Mouse (Mus musculus): ENCODE measurements at regions not wholly inside any gene's neighbourhood (a gene's known extent, or its start where the extent isn't known, plus 50 kb on each side); places are given as distances from the start of the nearest gene placed in this dataset.

- no peak for ATAC-seq (ENCODE audit: extremely low read depth, insufficient number of reproducible peaks, low FRiP score, poor library complexity, severe bottlenecking)
These were observed 195.7 kb downstream of the Rgs3 start for GRCm38 (mm10) chr4:62755237-62755900.

- peak; percentile 13; the same call in 1 of the 2 replicates for ATAC-seq (ENCODE audit: extremely low read depth, insufficient number of reproducible peaks, low FRiP score, poor library complexity, severe bottlenecking)
These were observed 197.1 kb downstream of the Rgs3 start for GRCm38 (mm10) chr4:62756721-62757206.

GRCm38 (mm10) chr4:62760748-62761604, 201.3 kb downstream of the Rgs3 start:
- no peak for ATAC-seq (ENCODE audit: extremely low read depth, insufficient number of reproducible peaks, low FRiP score, poor library complexity, severe bottlenecking)

- 0 out of 2 replicates have a peak, but pooled peaks have one; percentile 37 for ATAC-seq (ENCODE audit: extremely low read depth, insufficient number of reproducible peaks, low FRiP score, poor library complexity, severe bottlenecking)
These were observed 202.0 kb downstream of the Rgs3 start for GRCm38 (mm10) chr4:62761672-62762071.

GRCm38 (mm10) chr4:62763990-62764389, 201.4 kb upstream of the Zfp618 start:
- ATAC-seq (ENCODE audit: extremely low read depth, insufficient number of reproducible peaks, low FRiP score, poor library complexity, severe bottlenecking): peak; percentile 75

- no peak for ATAC-seq (ENCODE audit: extremely low read depth, insufficient number of reproducible peaks, low FRiP score, poor library complexity, severe bottlenecking)
These were observed 195.7 kb upstream of the Zfp618 start for GRCm38 (mm10) chr4:62769469-62770234.

- ATAC-seq (ENCODE audit: extremely low read depth, insufficient number of reproducible peaks, low FRiP score, poor library complexity, severe bottlenecking): no peak
These were observed 190.3 kb upstream of the Zfp618 start for GRCm38 (mm10) chr4:62775005-62775609.

- ATAC-seq (ENCODE audit: extremely low read depth, insufficient number of reproducible peaks, low FRiP score, poor library complexity, severe bottlenecking): no peak
These were observed 188.5 kb upstream of the Zfp618 start for GRCm38 (mm10) chr4:62776881-62777280.

DNA sequence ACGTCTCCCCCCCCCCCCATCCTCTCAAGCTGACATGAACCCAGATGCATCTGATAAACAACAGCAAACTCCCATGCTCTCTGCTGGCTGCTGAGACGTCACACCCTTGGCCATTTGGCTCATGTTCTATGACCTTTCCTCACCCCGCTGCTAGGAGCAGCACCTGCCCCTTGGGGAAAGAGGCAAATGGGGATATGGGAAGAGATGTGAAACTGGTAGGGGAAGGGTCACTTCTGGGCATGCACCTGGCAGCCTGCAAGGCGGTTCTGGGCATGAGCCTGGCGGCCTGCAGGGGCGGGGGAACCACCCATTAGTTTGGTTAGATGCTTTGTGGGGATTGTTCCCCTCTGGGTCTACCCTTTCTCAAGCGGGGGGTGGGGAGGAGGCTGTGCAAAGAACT, 187.9 kb upstream of the Zfp618 start:
- ATAC-seq (ENCODE audit: extremely low read depth, insufficient number of reproducible peaks, low FRiP score, poor library complexity, severe bottlenecking): no peak

DNA sequence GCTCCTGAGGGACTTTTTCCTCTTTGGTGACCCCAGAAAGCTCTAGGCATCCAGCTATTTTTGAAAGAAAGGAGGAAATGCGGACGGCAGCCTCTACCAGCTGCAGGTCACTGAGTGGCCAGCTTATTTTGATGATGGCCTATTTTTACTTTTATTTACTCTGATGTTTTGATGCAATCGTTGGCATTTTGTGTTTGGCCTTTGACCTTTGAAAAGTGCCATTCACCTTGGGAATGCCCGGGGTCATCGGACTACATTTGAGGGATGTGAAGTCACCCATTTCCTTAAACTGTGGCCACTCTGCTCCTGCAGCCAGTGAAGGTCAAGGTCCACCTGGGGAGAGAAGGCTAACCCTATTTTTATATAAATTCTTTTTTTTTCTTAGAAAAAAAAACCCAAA, 186.8 kb upstream of the Zfp618 start:
- ATAC-seq (ENCODE audit: extremely low read depth, insufficient number of reproducible peaks, low FRiP score, poor library complexity, severe bottlenecking): no peak

DNA sequence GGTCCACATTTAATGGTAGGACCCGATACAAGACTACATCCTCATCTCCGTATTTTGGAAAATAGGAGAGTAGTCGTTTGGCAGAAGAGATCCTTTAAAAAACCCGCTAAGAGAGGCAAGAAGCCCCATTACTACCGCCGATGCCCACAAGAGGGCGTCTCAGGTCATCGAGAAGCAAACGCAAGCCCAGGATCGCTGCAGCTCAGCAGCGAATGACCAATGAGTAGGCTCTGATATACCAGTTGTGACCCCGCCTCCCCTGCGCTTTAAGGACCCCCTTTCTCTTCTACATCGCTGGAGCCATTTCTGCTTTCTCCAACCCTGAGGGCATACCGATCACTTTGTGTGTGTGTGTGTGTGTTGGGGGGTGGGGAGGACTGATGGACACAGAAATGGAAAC, 185.0 kb upstream of the Zfp618 start:
- peak; percentile 59 for ATAC-seq (ENCODE audit: extremely low read depth, insufficient number of reproducible peaks, low FRiP score, poor library complexity, severe bottlenecking)

DNA sequence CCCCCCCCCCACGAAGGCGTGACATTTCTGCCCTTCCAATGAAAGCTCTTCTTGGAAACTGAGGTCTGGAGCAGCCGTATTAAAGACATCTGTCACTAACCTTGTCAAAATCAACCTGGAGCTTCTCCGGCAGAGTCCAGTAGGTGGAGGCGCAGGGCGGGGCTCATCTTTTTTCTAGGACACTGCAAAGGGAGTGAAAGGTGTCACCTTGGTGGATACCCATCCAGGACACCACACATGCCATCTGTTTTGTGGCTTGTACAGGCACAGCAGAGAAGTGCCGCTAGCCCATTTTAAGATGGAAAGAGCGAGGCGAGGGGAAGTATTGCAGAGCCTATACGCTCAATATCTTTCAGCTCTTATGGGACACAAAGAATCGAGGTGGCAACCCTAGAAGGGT, 184.5 kb upstream of the Zfp618 start:
- no peak for ATAC-seq (ENCODE audit: extremely low read depth, insufficient number of reproducible peaks, low FRiP score, poor library complexity, severe bottlenecking)

GRCm38 (mm10) chr4:62781309-62781800, 184.0 kb upstream of the Zfp618 start:
- no peak for ATAC-seq (ENCODE audit: extremely low read depth, insufficient number of reproducible peaks, low FRiP score, poor library complexity, severe bottlenecking)

DNA sequence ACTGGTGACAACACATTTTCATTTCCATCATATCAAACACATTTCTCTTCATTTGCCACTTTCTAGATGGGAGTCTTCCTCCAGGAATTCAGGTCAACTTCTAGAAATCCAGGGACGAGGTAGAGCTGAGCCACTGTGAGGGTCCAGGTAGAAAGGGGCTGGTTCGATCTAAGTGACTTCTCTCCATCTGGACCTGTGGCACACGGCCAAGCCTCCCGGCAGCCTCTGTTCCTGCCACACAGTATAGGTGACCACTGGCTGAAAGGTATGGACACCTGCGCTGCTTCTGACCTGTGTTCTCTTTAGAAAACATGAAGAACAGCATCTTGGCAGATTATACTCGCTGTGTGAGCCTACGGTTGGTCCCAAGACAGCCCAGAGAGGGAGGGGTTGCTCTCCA, 179.7 kb upstream of the Zfp618 start:
- ATAC-seq (ENCODE audit: extremely low read depth, insufficient number of reproducible peaks, low FRiP score, poor library complexity, severe bottlenecking): no peak

- no peak for ATAC-seq (ENCODE audit: extremely low read depth, insufficient number of reproducible peaks, low FRiP score, poor library complexity, severe bottlenecking)
These were observed 175.7 kb upstream of the Zfp618 start for GRCm38 (mm10) chr4:62789696-62790095.

DNA sequence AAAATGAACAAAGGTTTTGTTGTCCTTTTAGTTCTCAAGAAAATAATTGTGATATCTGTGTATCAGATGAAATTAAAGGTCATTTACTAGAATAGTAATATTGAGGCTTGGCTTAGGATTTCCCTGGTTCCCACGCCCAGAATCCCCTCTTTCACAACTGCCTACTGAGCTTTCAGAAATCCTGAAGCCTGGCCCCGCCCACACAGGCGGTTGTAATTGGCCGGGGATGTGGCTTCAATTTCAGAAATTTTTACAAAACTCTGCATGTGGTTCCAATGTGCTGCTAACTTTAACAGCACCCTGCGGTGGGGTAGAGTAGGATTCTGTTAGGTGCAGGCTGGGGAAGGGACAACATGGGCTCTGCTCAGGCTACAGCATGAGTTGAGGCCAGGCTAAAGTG, 171.8 kb upstream of the Zfp618 start:
- no peak for ATAC-seq (ENCODE audit: extremely low read depth, insufficient number of reproducible peaks, low FRiP score, poor library complexity, severe bottlenecking)

DNA sequence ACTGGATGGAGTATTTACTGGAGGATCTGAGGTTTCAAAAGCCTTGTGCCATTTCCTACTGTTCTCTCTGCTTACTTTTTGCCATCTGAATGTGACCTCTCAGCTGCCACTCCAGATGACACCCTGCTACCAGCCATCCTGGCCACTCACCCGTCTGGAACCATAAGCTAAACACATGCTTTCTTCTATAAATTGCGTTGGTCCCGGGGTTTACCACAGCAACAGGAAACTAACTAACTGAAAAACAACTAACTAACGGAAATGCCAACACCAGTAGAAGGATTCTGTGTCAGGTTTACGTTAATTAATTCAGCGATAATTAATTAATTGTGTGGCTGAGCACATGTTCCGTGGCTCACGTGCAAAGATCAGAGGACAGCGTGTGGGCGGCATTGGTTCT, 169.8 kb upstream of the Zfp618 start:
- no peak for ATAC-seq (ENCODE audit: extremely low read depth, insufficient number of reproducible peaks, low FRiP score, poor library complexity, severe bottlenecking)

GRCm38 (mm10) chr4:62799923-62800322, 165.4 kb upstream of the Zfp618 start:
- no peak for ATAC-seq (ENCODE audit: extremely low read depth, insufficient number of reproducible peaks, low FRiP score, poor library complexity, severe bottlenecking)

DNA sequence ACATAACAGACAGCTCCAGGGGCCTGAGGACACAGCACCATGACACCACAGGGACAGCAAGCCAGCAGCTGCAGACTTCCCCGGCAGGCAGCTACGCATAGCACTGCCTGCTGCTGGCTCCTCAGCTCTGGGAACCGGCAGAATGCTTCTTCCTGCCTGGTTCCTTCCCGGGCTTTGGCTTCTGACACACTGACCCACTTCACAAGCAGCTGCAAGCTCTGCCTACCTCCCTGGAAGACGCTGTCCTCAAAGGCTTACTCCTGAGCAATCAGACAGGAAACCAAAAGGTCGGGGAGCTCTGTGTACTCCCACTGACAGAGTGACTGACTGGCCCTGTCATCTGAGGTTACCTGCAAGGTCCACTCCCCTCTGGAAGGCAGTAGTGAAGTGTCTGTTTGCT, 159.5 kb upstream of the Zfp618 start:
- no peak for ATAC-seq (ENCODE audit: extremely low read depth, insufficient number of reproducible peaks, low FRiP score, poor library complexity, severe bottlenecking)
